Mouse (Mus musculus): Measurements from ENCODE around the gene Adam6b.
A peak's percentile ranks its signal among the peaks of the same experiment; 100 is the strongest.
"Not testable (repeated sequence)": the region's sequence is repeated elsewhere in the genome, so short reads cannot be mapped to it uniquely, and the experiment has no call there.

The Adam6b gene

GRCm38 (mm10) chr12:113489211-113489610 lies at the start of gene Adam6b:
Gene Adam6b, plus strand, starts transcription at chr12:113489511.
- DNase-seq, result not testable (repeated sequence)

GRCm38 (mm10) chr12:113446061-113446460 lies 43.2 kb upstream of the Adam6b start:
- no peak for DNase-seq

- no peak for DNase-seq
These were observed 13.1 kb upstream of the Adam6b start for GRCm38 (mm10) chr12:113476164-113476563.

- DNase-seq, result no peak
These were observed 7.2 kb upstream of the Adam6b start for GRCm38 (mm10) chr12:113482147-113482546.

- no peak for DNase-seq
These were observed 6.5 kb upstream of the Adam6b start for GRCm38 (mm10) chr12:113482661-113483389.

- no peak for DNase-seq
These were observed 5.7 kb upstream of the Adam6b start for GRCm38 (mm10) chr12:113483492-113484162.

- no peak for DNase-seq
These were observed 4.3 kb upstream of the Adam6b start for GRCm38 (mm10) chr12:113484971-113485485.

GRCm38 (mm10) chr12:113487693-113488092 lies 1.6 kb upstream of the Adam6b start:
- DNase-seq, result peak; percentile 68

- no peak for DNase-seq
These were observed 36.6 kb downstream of the Adam6b start for GRCm38 (mm10) chr12:113525901-113526300.

Data from kidney, postnatal 14 days (tissue).